In the genomic region with DNA sequence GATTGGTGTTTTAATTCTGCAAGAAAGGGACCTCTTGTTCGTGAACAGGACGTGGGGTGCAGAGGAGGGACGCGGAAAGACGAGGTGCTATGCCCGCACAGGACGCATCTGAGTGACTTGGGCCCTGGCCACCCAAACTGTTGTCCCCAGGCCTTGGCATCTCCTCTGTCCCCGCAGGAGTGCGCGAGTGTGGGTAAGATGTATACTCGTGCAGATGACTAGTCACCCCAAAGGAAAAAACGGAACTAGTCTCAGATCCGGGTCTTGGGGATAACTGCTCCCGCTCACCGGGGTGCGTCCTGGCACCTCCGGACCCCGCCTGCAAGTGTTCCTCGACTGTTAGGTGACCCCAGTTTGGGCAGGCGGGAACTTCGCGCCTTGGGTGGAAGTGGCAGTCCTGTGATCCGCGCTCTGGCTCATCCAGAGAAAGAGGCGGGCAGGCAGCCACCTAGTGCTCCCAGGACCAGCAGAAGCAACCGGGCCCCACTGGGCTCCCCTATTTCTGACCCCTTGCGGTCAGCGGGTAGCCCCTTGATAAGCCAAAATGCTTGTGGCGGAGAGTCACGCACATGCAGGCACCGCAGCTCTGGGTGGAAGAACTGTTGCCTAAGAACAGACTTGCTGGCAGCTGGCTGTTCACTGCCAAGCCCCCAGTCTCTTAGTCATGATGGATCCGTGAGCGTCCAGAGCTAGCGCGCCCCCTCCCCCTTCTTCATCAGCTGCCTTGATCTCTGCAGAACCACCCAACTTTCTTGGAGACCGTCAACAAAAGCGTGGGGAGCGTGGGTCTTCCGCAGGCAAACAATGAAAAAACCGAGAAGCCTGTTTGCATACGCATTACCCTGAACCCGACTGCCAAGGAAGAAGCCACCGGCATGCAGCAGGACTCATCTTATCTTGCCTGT, we compare ENCODE assay signal across 8 mouse cellular contexts.
DNase-seq lines count a peak whose midpoint lies in the region; ATAC-seq and TF ChIP-seq lines count a peak whose summit lies in the region.

No protein-coding gene starts in this region.

- TF ChIP-seq CTCF in brain, embryonic 14.5 days (IDR thresholded peaks at IDR 0.05; ENCODE audit: borderline replicate concordance, extremely low read depth, insufficient read depth, insufficient read length), result no peak

- no peak for TF ChIP-seq POLR2A in brain, embryonic 14.5 days (IDR thresholded peaks at IDR 0.05; ENCODE audit: borderline replicate concordance, extremely low read depth, insufficient read depth, insufficient read length, poor library complexity, severe bottlenecking)

- H3K4me1 ChIP-seq in neural tube, embryonic 11.5 days (ENCODE audit: control insufficient read depth, insufficient read depth, low read length), result peaks cover 12% of the 10 kb centered on the region; the same call in 1 of the 2 replicates

- H3K4me2 ChIP-seq in neural tube, embryonic 11.5 days (ENCODE audit: low read depth), result peak overlapping the region; percentile 81

- WGBS in neural tube, embryonic 11.5 days, result under 1% methylated on average over 43 of the region's 43 CpGs

- peak overlapping the region; percentile 40 for H3K4me3 ChIP-seq in neural tube, embryonic 11.5 days (ENCODE audit: low read depth, low read length)

- no peaks in the 10 kb centered on the region for H3K9me3 ChIP-seq in neural tube, embryonic 11.5 days (ENCODE audit: control insufficient read depth, low read length)

- H3K27me3 ChIP-seq in neural tube, embryonic 11.5 days (ENCODE audit: control insufficient read depth, insufficient read depth, low read length), result peaks cover 2% of the 10 kb centered on the region; the same call in 1 of the 2 replicates

- peak; percentile 76 for ATAC-seq in neural tube, embryonic 11.5 days (ENCODE audit: insufficient read depth, low FRiP score, low TSS enrichment)
- ATAC-seq in monocyte, adult 5-6 weeks (replicated peaks; ENCODE audit: insufficient number of reproducible peaks, low FRiP score, low TSS enrichment, poor library complexity, severe bottlenecking), result no peak

- H3K36me3 ChIP-seq in neural tube, embryonic 11.5 days (ENCODE audit: control insufficient read depth, insufficient read depth, low read length), result no peaks in the 10 kb centered on the region

- intact Hi-C loops in left cerebral cortex, postnatal 4 days (cut with DNase I), result loop anchor here (10.0 kb wide), 1 partner anchor 301 kb away; no protein-coding TSS in a partner anchor

- H3K9ac ChIP-seq in neural tube, embryonic 11.5 days (ENCODE audit: low read length), result peak overlapping the region; percentile 57

- peak; percentile 8 for DNase-seq in kidney, postnatal 10 days
- no peak for DNase-seq in kidney, adult 11 months
- DNase-seq in brain, embryonic 14.5 days (ENCODE audit: low read depth), result peak; percentile 85
- DNase-seq in forelimb bud, embryonic 11.5 days (ENCODE audit: low read depth, low spot score), result peak; percentile 19
- peak; percentile 62 for DNase-seq in left cerebral cortex, postnatal 4 days
- DNase-seq in neural tube, embryonic 11.5 days (ENCODE audit: low spot score), result peak; percentile 76
- DNase-seq in spleen, adult 12 weeks (ENCODE audit: low spot score), result no peak

- H3K27ac ChIP-seq in neural tube, embryonic 11.5 days (ENCODE audit: low read depth, low read length), result no peak overlapping the region

Comparison
In these comparisons a context has a peak if more than half of its experiments do, and no peak if none do; other contexts are left out.
1. DNase-seq: peak in kidney, postnatal 10 days (single experiment), brain, embryonic 14.5 days (single experiment), forelimb bud, embryonic 11.5 days (single experiment), left cerebral cortex, postnatal 4 days (single experiment) and neural tube, embryonic 11.5 days (single experiment); none in kidney, adult 11 months (single experiment) and spleen, adult 12 weeks (single experiment).